Mouse (Mus musculus) CD4-positive, CD25-positive, alpha-beta regulatory T cell, adult 2 months (primary cell): ENCODE results near the gene Tbc1d17.
A peak's percentile ranks its signal among the peaks of the same experiment; 100 is the strongest.

Experiments used
- DNase-seq: peaks from one replicate; pipeline ENCODE4 v3.0.0-alpha.2; 2012; ENCODE audit warnings: low read depth, low spot score

Gene Tbc1d17

GRCm38 (mm10) chr7:44868919-44869696 is 20.2 kb upstream of the Tbc1d17 start:
- DNase-seq: peak; percentile 64

GRCm38 (mm10) chr7:44868465-44868864 is 19.6 kb upstream of the Tbc1d17 start:
- DNase-seq: no peak

- DNase-seq: no peak
Measured at GRCm38 (mm10) chr7:44867802-44868201, 18.9 kb upstream of the Tbc1d17 start.

- no peak for DNase-seq
Measured at GRCm38 (mm10) chr7:44867010-44867702, 18.3 kb upstream of the Tbc1d17 start.

GRCm38 (mm10) chr7:44866276-44867009 is 17.6 kb upstream of the Tbc1d17 start:
- DNase-seq: no peak

- DNase-seq: no peak
Measured at GRCm38 (mm10) chr7:44864595-44865542, 16.0 kb upstream of the Tbc1d17 start.

- no peak for DNase-seq
Measured at GRCm38 (mm10) chr7:44863982-44864494, 15.2 kb upstream of the Tbc1d17 start.

GRCm38 (mm10) chr7:44863210-44863609 is 14.3 kb upstream of the Tbc1d17 start:
- DNase-seq: no peak

GRCm38 (mm10) chr7:44862434-44862833 is 13.6 kb upstream of the Tbc1d17 start:
- no peak for DNase-seq

- no peak for DNase-seq
Measured at GRCm38 (mm10) chr7:44861429-44861816, 12.5 kb upstream of the Tbc1d17 start.

- peak; percentile 81 for DNase-seq
Measured at GRCm38 (mm10) chr7:44860576-44861428, 11.9 kb upstream of the Tbc1d17 start.

- no peak for DNase-seq
Measured at GRCm38 (mm10) chr7:44859896-44860295, 11.0 kb upstream of the Tbc1d17 start.

- DNase-seq: peak; percentile 64
Measured at GRCm38 (mm10) chr7:44857905-44858304, 9.0 kb upstream of the Tbc1d17 start.

- peak; percentile 89 for DNase-seq
Measured at GRCm38 (mm10) chr7:44857042-44857552, 8.2 kb upstream of the Tbc1d17 start, which contains the start of gene Pnkp. Gene Pnkp (plus strand): TSS chr7:44857139.

GRCm38 (mm10) chr7:44856265-44856916 is 7.5 kb upstream of the Tbc1d17 start:
- DNase-seq: no peak

- no peak for DNase-seq
Measured at GRCm38 (mm10) chr7:44855036-44855435, 6.2 kb upstream of the Tbc1d17 start.

- DNase-seq: peak; percentile 81
Measured at GRCm38 (mm10) chr7:44854356-44855031, 5.6 kb upstream of the Tbc1d17 start.

GRCm38 (mm10) chr7:44853596-44854355 is 4.9 kb upstream of the Tbc1d17 start:
- DNase-seq: no peak
